Mouse (Mus musculus) skeletal muscle tissue, adult 2 months (tissue): ENCODE data around the gene Slc22a26.
"Not testable (repeated sequence)": the region's sequence is repeated elsewhere in the genome, so short reads cannot be mapped to it uniquely, and the experiment has no call there.

Source experiments
- DNase-seq: peaks from one replicate; pipeline ENCODE4 v3.0.0-alpha.2; 2012; ENCODE audit warnings: low read depth, low spot score

The Slc22a26 gene

DNA sequence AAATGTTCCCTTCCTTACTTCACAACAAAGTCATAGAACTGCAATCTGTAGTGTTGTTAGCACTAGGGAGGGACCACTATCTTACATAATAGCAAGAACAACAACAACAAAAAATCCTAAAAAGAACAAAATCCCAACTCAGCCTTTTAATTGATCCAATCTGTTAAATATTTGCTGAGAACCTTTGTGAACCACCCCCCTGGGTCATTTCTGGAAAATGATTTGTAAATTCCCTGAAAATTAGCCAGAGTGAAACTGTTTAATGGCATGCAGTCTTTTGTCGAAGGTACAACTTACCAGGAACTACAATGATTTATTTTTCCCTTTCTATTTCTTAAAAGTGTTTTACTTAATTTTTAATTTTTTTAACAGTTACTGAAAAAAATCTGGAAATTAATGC lies at the start of gene Slc22a26:
Gene Slc22a26 (minus strand): TSS at position 97 of the 400 bp plus-strand sequence.
- no peak for DNase-seq

DNA sequence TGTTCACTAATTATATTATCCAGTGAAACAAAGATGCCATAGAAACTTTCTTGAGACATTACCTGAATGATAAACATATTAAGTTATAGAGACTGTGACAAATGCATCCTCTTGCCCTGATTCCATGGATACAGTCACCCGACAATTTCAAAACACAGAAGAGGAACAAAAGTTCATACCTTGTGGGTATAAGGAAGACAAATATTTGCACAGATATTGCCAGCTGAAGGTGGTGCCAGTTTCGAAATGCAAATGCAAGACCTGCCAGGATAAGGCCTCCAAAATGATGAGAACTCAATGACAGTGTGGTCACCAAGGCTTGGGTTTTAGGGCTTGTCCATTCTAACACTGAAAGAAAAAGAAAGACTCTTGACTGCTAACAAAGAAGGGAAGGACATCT lies 27.4 kb upstream of the Slc22a26 start:
- no peak for DNase-seq

DNA sequence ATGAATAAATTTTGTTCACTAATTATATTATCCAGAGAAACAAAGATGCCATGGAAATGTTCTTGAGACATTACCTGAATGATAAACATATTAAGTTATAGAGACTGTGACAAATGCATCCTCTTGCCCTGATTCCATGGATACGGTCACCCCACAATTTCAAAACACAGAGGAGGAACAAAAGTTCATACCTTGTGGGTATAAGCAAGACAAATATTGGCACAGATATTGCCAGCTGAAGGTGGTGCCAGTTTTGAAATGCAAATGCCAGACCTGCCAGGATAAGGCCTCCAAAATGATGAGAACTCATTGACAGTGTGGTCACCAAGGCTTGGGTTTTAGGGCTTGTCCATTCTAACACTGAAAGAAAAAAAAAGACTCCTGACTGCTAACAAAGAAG lies 11.9 kb downstream of the Slc22a26 start:
- no peak for DNase-seq

DNA sequence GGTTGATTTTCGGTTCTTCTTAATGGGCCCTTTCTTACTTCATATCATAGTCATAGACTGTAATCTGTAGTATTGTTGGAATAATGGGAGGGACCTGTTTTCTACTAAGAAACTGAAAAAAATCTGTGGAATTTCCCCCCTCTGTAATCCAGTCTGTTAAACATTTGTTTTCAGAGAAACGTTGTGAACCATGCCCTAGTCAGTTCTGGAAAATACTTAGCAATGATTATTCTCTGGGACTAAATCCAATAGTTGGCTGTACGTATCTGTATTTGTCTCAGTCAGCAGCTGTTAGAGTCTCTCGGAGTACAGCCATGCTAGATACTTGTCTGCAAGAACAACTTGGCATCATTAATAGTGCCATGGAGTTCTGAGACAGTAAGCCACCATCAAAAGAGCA lies 27.2 kb downstream of the Slc22a26 start:
- no peak for DNase-seq

DNA sequence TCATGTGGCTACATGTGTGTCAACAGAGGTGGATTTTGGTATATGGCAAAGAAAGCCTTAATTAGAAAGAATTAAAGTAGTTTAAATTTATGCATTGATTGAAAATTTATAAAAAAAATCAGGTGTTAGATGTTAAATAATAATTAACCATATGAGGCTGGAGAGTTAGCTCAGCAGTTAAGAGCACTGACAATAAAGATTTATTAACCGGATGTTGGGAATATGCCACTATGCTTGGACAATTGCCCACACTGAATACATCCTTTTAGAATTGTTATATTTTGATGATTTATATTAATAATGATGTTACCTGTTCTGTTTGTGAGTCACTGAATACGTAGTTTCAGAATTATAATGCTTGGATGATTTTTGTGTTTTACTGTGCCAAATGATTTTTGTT lies 36.3 kb downstream of the Slc22a26 start:
- no peak for DNase-seq

DNA sequence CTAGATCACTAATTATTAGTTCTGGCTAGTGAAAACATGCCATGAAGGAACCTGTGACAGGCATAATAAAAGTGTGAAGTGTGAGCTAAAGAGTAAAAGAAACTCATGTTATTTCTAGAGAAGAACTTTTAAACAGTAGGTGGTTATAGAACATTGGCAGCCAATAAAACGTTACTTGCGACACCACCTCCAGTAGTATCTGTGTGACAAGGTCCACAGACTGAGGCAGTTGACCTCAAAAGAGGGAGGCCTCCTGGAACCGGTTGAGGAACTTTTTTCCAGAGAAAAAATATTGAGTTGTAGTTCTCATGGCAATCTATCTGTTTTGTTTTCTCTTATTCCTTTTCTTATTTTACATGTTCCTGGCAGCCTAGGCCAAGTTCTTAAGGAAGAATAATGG lies 36.9 kb downstream of the Slc22a26 start:
- no peak for DNase-seq

DNA sequence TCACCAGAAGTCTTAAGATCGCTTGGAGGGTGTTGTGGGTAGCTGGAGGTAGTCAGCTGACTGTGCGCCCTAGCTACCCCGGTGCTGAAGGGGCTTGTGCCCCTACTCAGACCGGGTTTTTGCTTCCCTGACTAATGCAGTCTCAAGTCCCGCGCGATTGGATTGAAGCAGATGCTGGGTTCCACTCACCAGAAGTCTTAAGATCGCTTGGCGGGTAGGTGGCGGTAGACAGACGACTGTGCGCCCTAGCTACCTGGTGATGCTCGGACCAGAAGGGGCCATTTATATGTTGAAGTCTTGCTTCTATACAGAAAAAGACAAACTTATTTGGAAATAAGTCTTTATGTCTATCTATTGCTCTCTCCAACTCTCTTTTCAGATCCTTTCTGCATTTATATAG lies 49.1 kb downstream of the Slc22a26 start:
- DNase-seq: not testable (repeated sequence)
